Mouse (Mus musculus) neural tube, embryonic 14.5 days (tissue): ENCODE data around the gene Ccdc177. TPM values are rescaled to one million over a fixed set of nuclear protein-coding genes. Genes with fewer than 3 reads are reported as not detected.
"Not testable (repeated sequence)": the region's sequence is repeated elsewhere in the genome, so short reads cannot be mapped to it uniquely, and the experiment has no call there.

Source experiments
- ATAC-seq: fragments of 200-750 bp; cut with Nextera tagmentation; 2 replicates; pipeline ENCODE4 v1.8.0; 2017; ENCODE audit warnings: low read depth, mild to moderate bottlenecking, moderate TSS enrichment, moderate library complexity
- H3K27ac ChIP-seq: fragments of 300-500 bp; sonication (generic); 2 replicates; pipeline ENCODE4 v1.5.1; 2014; ENCODE audit warnings: low read depth, mild to moderate bottlenecking, control low read depth, low read length, moderate library complexity, mixed read lengths
- H3K27me3 ChIP-seq: fragments of 300-500 bp; sonication (generic); 2 replicates; pipeline ENCODE4 v1.6.1; 2014; ENCODE audit warnings: low read length; ENCODE audit not compliant: control insufficient read depth, insufficient read depth
- H3K36me3 ChIP-seq: fragments of 300-500 bp; sonication (generic); 2 replicates; pipeline ENCODE4 v1.6.1; 2014; ENCODE audit warnings: low read length, mixed read lengths; ENCODE audit not compliant: control insufficient read depth, insufficient read depth
- H3K4me1 ChIP-seq: fragments of 300-500 bp; sonication (generic); 2 replicates; pipeline ENCODE4 v1.6.1; 2014; ENCODE audit warnings: low read length; ENCODE audit not compliant: control insufficient read depth, insufficient read depth
- H3K4me2 ChIP-seq: fragments of 300-500 bp; sonication (generic); 2 replicates; pipeline ENCODE4 v1.6.1; 2014; ENCODE audit warnings: mild to moderate bottlenecking, low read depth, low read length, control low read depth
- H3K4me3 ChIP-seq: fragments of 300-500 bp; sonication (generic); 2 replicates; pipeline ENCODE4 v1.5.1; 2014; ENCODE audit warnings: low read depth, low read length, control low read depth, mixed read lengths
- H3K9ac ChIP-seq: fragments of 300-500 bp; sonication (generic); replicated peaks from 2 replicates; pipeline ENCODE4 v1.6.1; 2014; ENCODE audit warnings: low read depth, mild to moderate bottlenecking, control low read depth, low read length, mixed read lengths
- H3K9me3 ChIP-seq: fragments of 300-500 bp; sonication (generic); 2 replicates; pipeline ENCODE4 v1.6.1; 2016; ENCODE audit warnings: low read length; ENCODE audit not compliant: control insufficient read depth
- WGBS: fragments of 180-500 bp; shearing (Covaris S2); extraction: QIAGEN DNeasy Blood & Tissue Kit; methylation state at CpG from one replicate; pipeline ENCODE4 v1.1.7; 2014; 5-methylcytosine and 5-hydroxymethylcytosine counted together
- polyA plus RNA-seq: library from polyadenylated mRNA; unstranded; fragments of >200 nt; fragmentation: Nextera tagmentation; extraction: Ambion mirVana; gene quantifications from 2 replicates; pipeline ENCODE4 v1.2.1, GENCODE M21; 2014

The Ccdc177 gene
- polyA plus RNA-seq, 1 experiment from 2014 or later, result 3.6 TPM

- ATAC-seq, result no peak
These were observed 34.0 kb upstream of the Ccdc177 start for GRCm38 (mm10) chr12:80794522-80794921.

GRCm38 (mm10) chr12:80793535-80793934 is 33.0 kb upstream of the Ccdc177 start:
- no peak overlapping the region for H3K4me3 ChIP-seq
- H3K27me3 ChIP-seq, result no peaks in the 10 kb centered on the region
- H3K27ac ChIP-seq, result no peak overlapping the region
- no peak overlapping the region for H3K9ac ChIP-seq
- no peak for ATAC-seq
- no peaks in the 10 kb centered on the region for H3K36me3 ChIP-seq
- H3K4me2 ChIP-seq, result no peak overlapping the region
- H3K4me1 ChIP-seq, result peaks cover 11% of the 10 kb centered on the region
- no peaks in the 10 kb centered on the region for H3K9me3 ChIP-seq
- WGBS, result 84% methylated on average over 1 of the region's 1 CpGs

More at GRCm38 (mm10) chr12:80794522-80794921, 34.0 kb upstream of the Ccdc177 start:
- H3K4me1 ChIP-seq, result peaks cover 11% of the 10 kb centered on the region
- H3K9me3 ChIP-seq, result no peaks in the 10 kb centered on the region
- H3K36me3 ChIP-seq, result no peaks in the 10 kb centered on the region
- H3K27ac ChIP-seq, result no peak overlapping the region
- no peaks in the 10 kb centered on the region for H3K27me3 ChIP-seq
- 99% methylated on average over 4 of the region's 4 CpGs for whole genome bisulfite sequencing
- no peak overlapping the region for H3K4me2 ChIP-seq
- no peak overlapping the region for H3K4me3 ChIP-seq
- no peak overlapping the region for H3K9ac ChIP-seq

GRCm38 (mm10) chr12:80792867-80793266 is 32.4 kb upstream of the Ccdc177 start:
- WGBS, result 79% methylated on average over 5 of the region's 5 CpGs
- no peak for ATAC-seq
- H3K9me3 ChIP-seq, result no peaks in the 10 kb centered on the region
- peaks cover 11% of the 10 kb centered on the region for H3K4me1 ChIP-seq
- H3K36me3 ChIP-seq, result no peaks in the 10 kb centered on the region
- H3K4me3 ChIP-seq, result no peak overlapping the region
- H3K9ac ChIP-seq, result no peak overlapping the region
- H3K27ac ChIP-seq, result no peak overlapping the region
- no peaks in the 10 kb centered on the region for H3K27me3 ChIP-seq
- no peak overlapping the region for H3K4me2 ChIP-seq

GRCm38 (mm10) chr12:80791571-80792444 is 31.3 kb upstream of the Ccdc177 start:
- Histone ChIP-seq H3K27ac (no peak overlapping the region), H3K36me3 (no peaks in the 10 kb centered on the region), H3K4me2 (peak overlapping the region; percentile 46), H3K4me1 (peaks cover 11% of the 10 kb centered on the region), H3K4me3 (peak overlapping the region; percentile 70), H3K27me3 (no peaks in the 10 kb centered on the region), H3K9me3 (no peaks in the 10 kb centered on the region), H3K9ac (no peak overlapping the region; the same call in 1 of the 2 replicates)
- 43% methylated on average over 6 of the region's 6 CpGs for WGBS
- no peak for ATAC-seq

GRCm38 (mm10) chr12:80790700-80791570 is 30.4 kb upstream of the Ccdc177 start:
- Histone ChIP-seq H3K4me2 (peak overlapping the region; percentile 46), H3K9ac (peak overlapping the region; percentile 77), H3K27ac (peak overlapping the region; percentile 95), H3K4me3 (peak overlapping the region; percentile 70), H3K4me1 (peaks cover 11% of the 10 kb centered on the region), H3K9me3 (no peaks in the 10 kb centered on the region), H3K27me3 (no peaks in the 10 kb centered on the region), H3K36me3 (no peaks in the 10 kb centered on the region)
- ATAC-seq, result peak; percentile 83
- WGBS, result under 1% methylated on average over 75 of the region's 80 CpGs

- Histone ChIP-seq H3K9me3 (no peaks in the 10 kb centered on the region), H3K4me2 (peak within 1 kb of the TSS; percentile 46), H3K27me3 (no peaks in the 10 kb centered on the region), H3K4me3 (peak within 1 kb of the TSS; percentile 70), H3K36me3 (no peaks in the 10 kb centered on the region), H3K4me1 (peaks cover 11% of the 10 kb centered on the region), H3K9ac (peak within 1 kb of the TSS; percentile 77), H3K27ac (peak within 1 kb of the TSS; percentile 95)
- 3% methylated on average over 40 of the region's 56 CpGs for WGBS
- ATAC-seq, result peak; percentile 98
These were observed 29.6 kb upstream of the Ccdc177 start, which contains the start of gene Susd6 for GRCm38 (mm10) chr12:80789849-80790694. TSS of gene Susd6 (plus strand) at chr12:80790510.

- not testable (repeated sequence) for H3K4me3 ChIP-seq, H3K4me2 ChIP-seq, H3K27ac ChIP-seq, H3K9me3 ChIP-seq, H3K27me3 ChIP-seq, ATAC-seq, H3K9ac ChIP-seq, H3K36me3 ChIP-seq
- 82% methylated on average over 4 of the region's 4 CpGs for WGBS
- H3K4me1 ChIP-seq, result peaks cover 11% of the 10 kb centered on the region
These were observed 28.8 kb upstream of the Ccdc177 start for GRCm38 (mm10) chr12:80789276-80789675.

- no peaks in the 10 kb centered on the region for H3K36me3 ChIP-seq
- no peak overlapping the region for H3K4me3 ChIP-seq
- H3K4me1 ChIP-seq, result peaks cover 11% of the 10 kb centered on the region
- 88% methylated on average over 3 of the region's 3 CpGs for WGBS
- no peak overlapping the region for H3K27ac ChIP-seq
- no peak overlapping the region for H3K9ac ChIP-seq
- ATAC-seq, result no peak
- H3K27me3 ChIP-seq, result no peaks in the 10 kb centered on the region
- no peaks in the 10 kb centered on the region for H3K9me3 ChIP-seq
- H3K4me2 ChIP-seq, result no peak overlapping the region
These were observed 27.7 kb upstream of the Ccdc177 start for GRCm38 (mm10) chr12:80788188-80788587.
